Mouse (Mus musculus): ENCODE data around the gene Ccdc159. TPM values are rescaled to one million over a fixed set of nuclear protein-coding genes. Genes with fewer than 3 reads are reported as not detected.

Gene Ccdc159
- polyA plus RNA-seq, 1 experiment from 2014 or later, result 12.2 TPM

- in situ Hi-C loops (cut with MboI; ENCODE audit: low pct_unique_long_range_greater_than_20kb), result no loop called here
- POLR2A ChIA-PET, result no interaction called here
- TF ChIP-seq CTCF (IDR thresholded peaks at IDR 0.05), result no peak
- no peak for DNase-seq (ENCODE audit: low read depth, low spot score)
- CTCF ChIA-PET, result no interaction called here
- no peaks in the 10 kb centered on the region for H3K27me3 ChIP-seq
- ATAC-seq, result no peak
Observed at GRCm38 (mm10) chr9:21950322-21950721, 23.1 kb downstream of the Ccdc159 start.

- ATAC-seq (no peak), DNase-seq (ENCODE audit: low read depth, low spot score) (no peak)
- POLR2A ChIA-PET, result no interaction called here
- H3K27me3 ChIP-seq, result no peaks in the 10 kb centered on the region
- CTCF ChIA-PET, result no interaction called here
- TF ChIP-seq CTCF (IDR thresholded peaks at IDR 0.05), result no peak
- in situ Hi-C loops (cut with MboI; ENCODE audit: low pct_unique_long_range_greater_than_20kb), result no loop called here
Observed at GRCm38 (mm10) chr9:21951977-21952376, 24.7 kb downstream of the Ccdc159 start.

DNA sequence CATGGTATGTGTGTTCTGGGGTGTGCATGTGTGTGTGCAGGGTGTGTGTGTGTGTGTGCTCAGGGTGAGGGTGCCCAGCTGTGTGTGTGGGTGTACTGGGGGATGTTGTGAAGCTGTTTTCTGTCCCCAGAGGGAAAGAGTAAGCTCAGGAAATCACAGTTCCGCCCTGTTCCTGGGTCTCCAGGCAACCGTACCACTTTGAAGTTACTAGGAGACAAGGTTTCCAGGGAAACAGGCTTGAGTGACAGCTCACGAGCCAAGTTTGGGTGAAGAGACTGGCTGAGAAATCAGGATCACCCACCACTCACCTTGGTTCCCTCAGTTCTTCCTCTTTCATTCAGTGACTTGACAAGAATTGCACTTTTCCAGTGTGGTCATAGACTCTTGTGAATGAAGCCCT, 26.3 kb downstream of the Ccdc159 start:
- ChIA-PET CTCF (no interaction called here), POLR2A (no interaction called here)
- no peak for TF ChIP-seq CTCF (IDR thresholded peaks at IDR 0.05)
- H3K27me3 ChIP-seq, result no peaks in the 10 kb centered on the region
- no peak for ATAC-seq
- in situ Hi-C loops (cut with MboI; ENCODE audit: low pct_unique_long_range_greater_than_20kb), result no loop called here
- DNase-seq (ENCODE audit: low read depth, low spot score), result no peak

DNA sequence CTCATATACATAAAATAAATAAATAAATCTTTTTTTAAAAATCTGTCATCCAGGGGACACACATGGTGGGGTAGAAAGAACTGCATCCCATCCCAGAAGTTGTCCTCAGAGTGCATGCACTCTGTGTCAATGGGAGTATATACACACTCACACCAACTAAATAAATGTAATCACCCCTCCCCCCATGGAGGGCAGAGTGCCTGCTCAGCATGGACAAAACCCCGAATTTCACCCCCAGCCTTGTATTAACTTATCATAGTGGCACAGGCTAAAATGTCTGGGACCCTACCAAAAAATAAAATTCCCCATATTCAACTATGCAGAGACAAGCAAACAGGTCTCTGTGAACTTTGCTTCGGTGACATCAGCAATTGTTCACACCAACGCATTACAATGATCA, 27.4 kb downstream of the Ccdc159 start:
- ATAC-seq (no peak), DNase-seq (ENCODE audit: low read depth, low spot score) (no peak)
- ChIA-PET CTCF (interaction anchor here (1.4 kb wide), 1 partner anchor 44 kb away, joined by 3 read pairs; no protein-coding TSS in a partner anchor), POLR2A (no interaction called here)
- TF ChIP-seq CTCF (IDR thresholded peaks at IDR 0.05), result no peak
- H3K27me3 ChIP-seq, result no peaks in the 10 kb centered on the region
- in situ Hi-C loops (cut with MboI; ENCODE audit: low pct_unique_long_range_greater_than_20kb), result no loop called here

- TF ChIP-seq CTCF (IDR thresholded peaks at IDR 0.05), result no peak
- DNase-seq (ENCODE audit: low read depth, low spot score) (no peak), ATAC-seq (peak; percentile 56)
- H3K27me3 ChIP-seq, result no peaks in the 10 kb centered on the region
- ChIA-PET POLR2A (no interaction called here), CTCF (interaction anchor here (1.0 to 1.4 kb wide), 2 partner anchors 43 to 47 kb away, joined by 3 to 4 read pairs; partner anchors contain the start of gene Ccdc151)
- in situ Hi-C loops (cut with MboI; ENCODE audit: low pct_unique_long_range_greater_than_20kb), result no loop called here
Observed at GRCm38 (mm10) chr9:21955225-21955569, 27.9 kb downstream of the Ccdc159 start.

DNA sequence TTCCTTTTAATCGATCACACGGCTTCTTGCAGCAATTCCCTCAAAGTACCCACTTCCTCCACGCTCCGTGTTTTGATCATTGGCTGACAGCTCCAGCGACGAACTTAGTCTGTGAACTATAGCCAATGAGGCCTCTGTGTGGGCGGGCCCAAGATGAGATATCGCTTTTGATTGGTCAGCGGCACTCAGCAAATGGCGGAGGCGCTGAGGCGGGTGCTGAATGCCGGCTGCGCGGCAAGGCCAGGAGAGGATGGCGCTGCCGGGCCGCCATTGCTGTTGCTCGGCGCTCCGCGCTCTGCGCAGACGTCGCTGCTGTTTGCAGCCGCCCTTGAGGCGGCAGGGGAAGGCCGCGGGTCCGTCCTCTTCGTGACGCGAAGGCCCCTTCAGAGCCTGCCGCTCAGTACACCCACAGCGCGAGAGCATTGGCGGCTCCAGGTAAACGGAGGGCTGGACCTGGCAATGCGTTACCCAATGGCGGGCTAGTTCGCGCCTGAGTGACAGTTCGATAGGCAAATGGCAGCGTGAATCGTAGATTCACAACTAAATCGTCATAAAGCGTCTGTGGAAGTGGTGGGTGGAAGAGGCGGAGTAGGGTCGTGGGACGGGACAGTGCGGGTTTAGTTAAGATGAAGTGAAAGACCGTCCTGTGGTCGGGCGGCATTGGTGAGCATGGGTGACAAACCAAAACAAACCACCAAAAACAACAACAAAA, 28.5 kb downstream of the Ccdc159 start, which contains the start of gene Swsap1:
Gene Swsap1 (plus strand): TSS at position 186 of the 712 bp plus-strand sequence.
- ChIA-PET CTCF (interaction anchor here (1.0 to 1.4 kb wide), 2 partner anchors 42 to 46 kb away, joined by 3 to 4 read pairs; partner anchors contain the start of gene Ccdc151), POLR2A (interaction anchor here (1.5 kb wide), 1 partner anchor 30 kb away, joined by 3 read pairs; no protein-coding TSS in a partner anchor)
- in situ Hi-C loops (cut with MboI; ENCODE audit: low pct_unique_long_range_greater_than_20kb), result no loop called here
- DNase-seq (ENCODE audit: low read depth, low spot score) (peak; percentile 89), ATAC-seq (peak; percentile 93)
- no peak for TF ChIP-seq CTCF (IDR thresholded peaks at IDR 0.05)
- H3K27me3 ChIP-seq, result no peaks in the 10 kb centered on the region

GRCm38 (mm10) chr9:21958372-21958771, 31.1 kb downstream of the Ccdc159 start:
- POLR2A ChIA-PET, result interaction anchor here (0.5 kb wide), 1 partner anchor 83 kb away, joined by 3 read pairs; no protein-coding TSS in a partner anchor
- TF ChIP-seq CTCF (IDR thresholded peaks at IDR 0.05), result no peak

GRCm38 (mm10) chr9:21959244-21959643, 32.0 kb downstream of the Ccdc159 start:
- ChIA-PET POLR2A (no interaction called here), CTCF (no interaction called here)
- in situ Hi-C loops (cut with MboI; ENCODE audit: low pct_unique_long_range_greater_than_20kb), result no loop called here
- TF ChIP-seq CTCF (IDR thresholded peaks at IDR 0.05), result no peak
- ATAC-seq (no peak), DNase-seq (ENCODE audit: low read depth, low spot score) (no peak)
- no peaks in the 10 kb centered on the region for H3K27me3 ChIP-seq

More at GRCm38 (mm10) chr9:21958372-21958771, 31.1 kb downstream of the Ccdc159 start:
- DNase-seq (ENCODE audit: low read depth, low spot score) (no peak), ATAC-seq (no peak)
- no peaks in the 10 kb centered on the region for H3K27me3 ChIP-seq
- CTCF ChIA-PET, result no interaction called here
- in situ Hi-C loops (cut with MboI; ENCODE audit: low pct_unique_long_range_greater_than_20kb), result no loop called here

- ChIA-PET CTCF (no interaction called here), POLR2A (no interaction called here)
- DNase-seq (ENCODE audit: low read depth, low spot score) (no peak), ATAC-seq (peak; percentile 22)
- in situ Hi-C loops (cut with MboI; ENCODE audit: low pct_unique_long_range_greater_than_20kb), result no loop called here
- no peaks in the 10 kb centered on the region for H3K27me3 ChIP-seq
- no peak for TF ChIP-seq CTCF (IDR thresholded peaks at IDR 0.05)
Observed at GRCm38 (mm10) chr9:21960135-21960534, 32.9 kb downstream of the Ccdc159 start.

DNA sequence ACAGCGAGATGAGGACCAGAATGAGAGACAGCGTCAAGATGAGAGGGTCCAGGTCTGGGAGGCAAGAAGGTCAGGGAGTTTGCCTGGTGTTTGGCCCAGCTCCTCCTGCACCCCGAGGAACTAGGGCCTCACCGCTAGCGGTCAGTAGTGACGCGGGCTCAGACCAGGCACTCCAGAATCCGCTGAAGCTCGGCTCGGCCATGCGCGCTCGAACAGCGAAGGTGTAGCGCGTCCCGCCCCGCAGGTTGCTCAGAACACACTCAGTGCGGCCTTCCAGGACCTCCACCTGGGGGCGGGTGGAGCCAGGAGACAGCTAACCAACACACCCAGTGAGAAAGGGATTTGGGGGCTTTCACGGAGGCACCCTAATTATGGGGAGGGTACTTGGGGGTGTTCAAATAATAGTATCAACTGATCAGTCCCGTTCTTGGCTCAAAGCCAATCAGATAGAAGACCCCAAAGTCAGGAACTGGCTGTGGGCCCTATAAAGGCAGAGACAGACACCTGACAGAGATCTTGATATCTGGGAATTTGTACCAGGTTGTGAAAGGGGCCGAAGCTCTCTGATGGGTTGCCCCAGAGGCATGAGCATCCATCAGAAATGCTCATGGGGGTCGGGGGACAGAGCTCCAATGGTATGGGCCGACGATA, 33.4 kb downstream of the Ccdc159 start:
- no peak for TF ChIP-seq CTCF (IDR thresholded peaks at IDR 0.05)
- ATAC-seq (no peak), DNase-seq (ENCODE audit: low read depth, low spot score) (no peak)
- ChIA-PET POLR2A (no interaction called here), CTCF (no interaction called here)
- no peaks in the 10 kb centered on the region for H3K27me3 ChIP-seq
- in situ Hi-C loops (cut with MboI; ENCODE audit: low pct_unique_long_range_greater_than_20kb), result no loop called here

DNA sequence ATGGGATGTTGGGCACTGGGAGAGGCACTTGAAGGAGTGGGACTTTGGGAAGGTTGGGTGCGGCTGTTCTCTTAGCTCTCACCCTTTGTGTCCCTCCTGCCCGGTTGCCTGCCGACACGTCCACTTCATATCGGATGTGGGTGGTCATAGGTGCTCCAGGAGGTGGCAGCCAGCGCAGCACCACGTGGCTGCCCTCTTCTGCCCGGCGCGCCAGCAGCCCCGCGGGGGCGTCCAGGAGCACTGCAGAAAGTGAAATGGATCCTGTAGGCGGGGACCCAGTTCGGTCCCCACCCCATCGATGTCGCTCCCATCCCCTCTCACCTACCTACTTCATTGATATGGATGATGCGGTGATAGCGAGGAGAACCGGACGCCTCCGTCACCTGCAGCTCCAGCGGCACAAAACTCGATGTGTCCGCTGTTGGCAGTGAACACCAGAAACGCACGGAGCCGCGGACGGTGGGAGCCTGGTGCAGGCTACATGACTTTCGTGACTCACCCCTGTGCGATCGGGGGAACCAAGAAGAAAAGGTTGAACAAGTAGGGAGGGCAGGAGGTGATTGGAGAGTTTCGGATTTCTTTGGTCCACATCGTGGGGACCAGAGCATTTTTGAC, 34.2 kb downstream of the Ccdc159 start:
- in situ Hi-C loops (cut with MboI; ENCODE audit: low pct_unique_long_range_greater_than_20kb), result no loop called here
- ChIA-PET POLR2A (no interaction called here), CTCF (no interaction called here)
- H3K27me3 ChIP-seq, result no peaks in the 10 kb centered on the region
- DNase-seq (ENCODE audit: low read depth, low spot score), result no peak
- TF ChIP-seq CTCF (IDR thresholded peaks at IDR 0.05), result no peak
- ATAC-seq, result no peak
